Mouse (Mus musculus): ENCODE data around the gene Sprr2a2.
"Not testable (repeated sequence)": the region's sequence is repeated elsewhere in the genome, so short reads cannot be mapped to it uniquely, and the experiment has no call there.

The Sprr2a2 gene

GRCm38 (mm10) chr3:92279663-92280062 lies 63.9 kb downstream of the Sprr2a2 start:
- not testable (repeated sequence) for DNase-seq

DNA sequence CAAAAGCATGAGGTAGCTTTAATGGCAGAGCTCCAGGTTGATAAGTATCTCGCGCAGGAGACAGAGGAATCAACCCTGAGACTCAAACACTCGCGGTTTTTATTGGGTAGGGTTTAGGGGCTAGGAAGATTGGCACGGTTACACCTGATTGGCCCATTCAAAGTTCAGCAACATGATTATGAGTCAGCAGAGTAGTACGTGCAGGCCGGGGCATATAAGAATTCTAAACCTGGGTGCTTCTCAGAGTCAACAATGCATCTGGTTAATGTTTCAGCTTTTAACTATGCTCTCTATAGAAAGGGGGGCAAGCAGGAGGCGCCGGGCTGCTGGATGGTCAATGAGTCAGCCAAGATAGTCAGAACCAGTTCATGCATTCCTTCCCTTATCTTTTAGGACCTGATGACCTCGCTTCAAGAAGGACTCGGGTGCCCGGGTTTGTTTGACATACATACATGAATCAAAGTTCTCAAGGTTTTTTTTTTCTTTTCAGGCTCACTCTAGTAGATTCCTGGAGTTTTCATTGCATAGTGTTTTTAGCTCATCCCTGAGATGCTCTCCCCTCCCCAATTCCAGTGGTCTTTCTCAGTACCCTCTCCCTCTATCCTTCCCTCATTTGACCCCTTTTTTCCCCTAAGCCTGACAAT lies 65.4 kb downstream of the Sprr2a2 start:
- DNase-seq = not testable (repeated sequence)

GRCm38 (mm10) chr3:92285101-92285500 lies 69.4 kb downstream of the Sprr2a2 start, which contains the start of gene Sprr2a3:
Gene Sprr2a3, plus strand, starts transcription at chr3:92285417.
- not testable (repeated sequence) for DNase-seq

DNA sequence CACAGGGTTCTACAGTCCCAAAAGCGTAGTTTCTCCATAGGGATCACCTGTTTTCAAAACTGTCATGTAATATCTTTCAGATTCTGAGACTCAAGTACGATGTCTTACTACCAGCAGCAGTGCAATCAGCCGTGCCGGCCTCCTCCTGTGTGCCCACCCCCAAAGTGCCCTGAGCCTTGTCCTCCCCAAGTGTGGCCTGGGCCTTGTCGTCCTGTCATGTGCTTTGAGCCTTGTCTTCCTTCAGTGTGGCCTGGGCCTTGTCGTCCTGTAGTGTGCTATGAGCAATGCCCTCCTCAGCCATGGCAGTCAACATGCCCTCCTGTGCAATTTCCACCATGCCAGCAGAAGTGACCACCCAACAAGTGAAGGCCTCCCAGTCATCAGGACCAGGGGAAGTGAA lies 72.8 kb downstream of the Sprr2a2 start:
- not testable (repeated sequence) for DNase-seq

Data from cerebellum, adult 9-11 months (tissue).